Mouse (Mus musculus) hindbrain, embryonic 16.5 days (tissue): ENCODE measurements around the gene Rfxank. TPM values are rescaled to one million over a fixed set of nuclear protein-coding genes. Genes with fewer than 3 reads are reported as not detected.

Source experiments
- ATAC-seq: fragments of 200-750 bp; cut with Nextera tagmentation; 2 replicates; pipeline ENCODE4 v1.8.0; 2017; ENCODE audit warnings: moderate TSS enrichment, moderate library complexity
- H3K27ac ChIP-seq: fragments of 300-500 bp; sonication (generic); 2 replicates; pipeline ENCODE4 v1.5.1; 2014; ENCODE audit warnings: low read depth, mild to moderate bottlenecking, control low read depth, low read length, moderate library complexity
- H3K27me3 ChIP-seq: fragments of 300-500 bp; sonication (generic); replicated peaks from 2 replicates; pipeline ENCODE4 v1.6.1; 2014; ENCODE audit warnings: low read length; ENCODE audit not compliant: control insufficient read depth, insufficient read depth
- H3K36me3 ChIP-seq: fragments of 300-500 bp; sonication (generic); 2 replicates; pipeline ENCODE4 v1.6.1; 2014; ENCODE audit warnings: mild to moderate bottlenecking, low read length, moderate library complexity, mixed read lengths; ENCODE audit not compliant: control insufficient read depth, insufficient read depth
- H3K4me1 ChIP-seq: fragments of 300-500 bp; sonication (generic); 2 replicates; pipeline ENCODE4 v1.6.1; 2014; ENCODE audit warnings: low read depth, low read length; ENCODE audit not compliant: control insufficient read depth, insufficient read depth
- H3K4me2 ChIP-seq: fragments of 300-500 bp; sonication (generic); 2 replicates; pipeline ENCODE4 v1.6.1; 2014; ENCODE audit warnings: mild to moderate bottlenecking, low read length, control low read depth, moderate library complexity
- H3K4me3 ChIP-seq: fragments of 300-500 bp; sonication (generic); 2 replicates; pipeline ENCODE4 v1.5.1; 2014; ENCODE audit warnings: mild to moderate bottlenecking, low read length, control low read depth, moderate library complexity
- H3K9ac ChIP-seq: fragments of 300-500 bp; sonication (generic); 2 replicates; pipeline ENCODE4 v1.6.1; 2014; ENCODE audit warnings: low read depth, mild to moderate bottlenecking, control low read depth, low read length, moderate library complexity
- H3K9me3 ChIP-seq: fragments of 300-500 bp; sonication (generic); 2 replicates; pipeline ENCODE4 v1.6.1; 2014; ENCODE audit warnings: mild to moderate bottlenecking, low read length, moderate library complexity; ENCODE audit not compliant: control insufficient read depth
- WGBS: fragments of 180-500 bp; shearing (Covaris S2); extraction: QIAGEN DNeasy Blood & Tissue Kit; methylation state at CpG from one replicate; pipeline ENCODE4 v1.1.7; 2014; 5-methylcytosine and 5-hydroxymethylcytosine counted together
- microRNA-seq: library from miRNA; unstranded; fragments of <30 nt; microRNA quantifications from one replicate; pipeline ENCODE4, GENCODE M21; 2017
- polyA plus RNA-seq: library from polyadenylated mRNA; unstranded; fragments of >200 nt; fragmentation: Nextera tagmentation; extraction: Ambion mirVana; gene quantifications from 2 replicates; pipeline ENCODE4 v1.2.1, GENCODE M21; 2015

Gene Rfxank
- polyA plus RNA-seq, 1 experiment from 2014 or later, result 12.3 TPM

DNA sequence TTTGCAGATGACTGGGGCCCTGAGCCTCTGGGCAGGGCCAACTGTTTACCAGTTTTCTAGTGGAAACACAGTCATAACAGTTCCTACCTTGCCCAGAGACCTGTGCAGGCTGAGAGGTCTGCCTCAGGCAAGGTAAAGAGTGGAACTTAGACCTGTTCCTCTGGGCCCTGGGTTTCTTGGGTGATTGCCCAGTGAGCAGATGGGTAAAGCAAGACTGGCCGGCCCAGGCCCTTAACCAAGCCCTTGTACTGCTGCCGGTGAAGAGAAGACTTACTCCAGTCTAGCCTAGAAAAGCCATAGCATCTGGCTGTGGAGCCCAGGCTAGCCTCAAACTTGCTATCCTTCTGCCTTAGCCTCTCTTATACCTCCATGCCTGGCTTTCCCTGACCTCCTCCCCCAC is 57.0 kb downstream of the Rfxank start:
- no peaks in the 10 kb centered on the region for H3K36me3 ChIP-seq
- H3K4me3 ChIP-seq, result no peak overlapping the region
- H3K4me1 ChIP-seq, result peaks cover 20% of the 10 kb centered on the region
- WGBS, result 88% methylated on average over 2 of the region's 2 CpGs
- no peak overlapping the region for H3K9ac ChIP-seq
- ATAC-seq, result no peak
- H3K4me2 ChIP-seq, result no peak overlapping the region
- H3K9me3 ChIP-seq, result no peaks in the 10 kb centered on the region
- H3K27ac ChIP-seq, result no peak overlapping the region
- peaks cover 41% of the 10 kb centered on the region for H3K27me3 ChIP-seq

Small RNA genes lying within 50 kb of the gene (microRNA-seq; reads per million reads assigned to microRNA genes)
- 2.7 reads per million, percentile 6 among the genes with 10 or more reads in this experiment for gene Mir7066

Other genes starting within 250 kb of the Rfxank start
- gene Tssk6, start 237.0 kb downstream of the Rfxank start, polyA plus RNA-seq, result 3.5 and 3.7 TPM in 2 replicates
- 191 and 216 TPM in 2 replicates for gene Ndufa13, start 236.6 kb downstream of the Rfxank start, polyA plus RNA-seq
- gene Yjefn3, start 236.4 kb downstream of the Rfxank start, polyA plus RNA-seq, result 13.6 and 14.3 TPM in 2 replicates
- 13.9 and 19.7 TPM in 2 replicates for gene Gatad2a, start 142.8 kb downstream of the Rfxank start, polyA plus RNA-seq
- gene Mau2, start 96.4 kb downstream of the Rfxank start, polyA plus RNA-seq, result 61.5 and 71.2 TPM in 2 replicates
- gene Sugp1, start 96.3 kb downstream of the Rfxank start, polyA plus RNA-seq, result 54.4 and 55.8 TPM in 2 replicates
- gene Tm6sf2, start 66.2 kb downstream of the Rfxank start, polyA plus RNA-seq, result 1.2 and 1.4 TPM in 2 replicates
- gene Hapln4, start 55.7 kb downstream of the Rfxank start, polyA plus RNA-seq, result 1.2 and 1.3 TPM in 2 replicates
- gene Ncan, start 18.3 kb downstream of the Rfxank start, polyA plus RNA-seq, result 178 and 200 TPM in 2 replicates
- gene Nr2c2ap, start 7.8 kb downstream of the Rfxank start, polyA plus RNA-seq, result 46.7 and 51.6 TPM in 2 replicates
- 56.4 and 57.1 TPM in 2 replicates for gene Borcs8, start 345 bp upstream of the Rfxank start, polyA plus RNA-seq
- gene Mef2b, start 557 bp upstream of the Rfxank start, polyA plus RNA-seq, result 0.85 and 1.2 TPM in 2 replicates
- gene Tmem161a, start 33.2 kb upstream of the Rfxank start, polyA plus RNA-seq, result 54.2 and 57.4 TPM in 2 replicates
- gene Slc25a42, start 73.2 kb upstream of the Rfxank start, polyA plus RNA-seq, result 9.5 and 10.1 TPM in 2 replicates
- gene Sugp2, start 95.1 kb upstream of the Rfxank start, polyA plus RNA-seq, result 85.1 and 92.6 TPM in 2 replicates
- gene Armc6, start 95.3 kb upstream of the Rfxank start, polyA plus RNA-seq, result 132 and 134 TPM in 2 replicates
- 24.4 and 24.7 TPM in 2 replicates for gene Homer3, start 143.7 kb upstream of the Rfxank start, polyA plus RNA-seq
- gene Ddx49, start 163.3 kb upstream of the Rfxank start, polyA plus RNA-seq, result 42.0 and 42.8 TPM in 2 replicates
- gene Cope, start 163.4 kb upstream of the Rfxank start, polyA plus RNA-seq, result 284 and 297 TPM in 2 replicates
- gene Cers1, start 176.6 kb upstream of the Rfxank start, polyA plus RNA-seq, result 40.0 and 44.3 TPM in 2 replicates
- 8.7 and 9.5 TPM in 2 replicates for gene Gdf1, start 190.7 kb upstream of the Rfxank start, polyA plus RNA-seq
- 7.4 and 10.1 TPM in 2 replicates for gene Upf1, start 214.1 kb upstream of the Rfxank start, polyA plus RNA-seq
- gene Comp, start 234.4 kb upstream of the Rfxank start, polyA plus RNA-seq, result 0.58 and 2.8 TPM in 2 replicates